Mouse (Mus musculus): ENCODE results near the gene Lrrc3.

- no peak for TF ChIP-seq GATA1 (IDR thresholded peaks at IDR 0.05; ENCODE audit: low read length)
- no peak for TF ChIP-seq TAL1 (IDR thresholded peaks at IDR 0.05; ENCODE audit: low read length)
These were observed 40.7 kb downstream of the Lrrc3 start, which contains the start of gene Gm3285 for GRCm38 (mm10) chr10:77861675-77862074.

Data from erythroblast, embryonic 14.5 days (primary cell).